Mouse (Mus musculus): ENCODE measurements around the gene Zdhhc14. TPM values are rescaled to one million over a fixed set of nuclear protein-coding genes. Genes with fewer than 3 reads are reported as not detected.

Zdhhc14 gene
- polyA plus RNA-seq, 1 experiment from 2014 or later: 1.4 TPM

DNA sequence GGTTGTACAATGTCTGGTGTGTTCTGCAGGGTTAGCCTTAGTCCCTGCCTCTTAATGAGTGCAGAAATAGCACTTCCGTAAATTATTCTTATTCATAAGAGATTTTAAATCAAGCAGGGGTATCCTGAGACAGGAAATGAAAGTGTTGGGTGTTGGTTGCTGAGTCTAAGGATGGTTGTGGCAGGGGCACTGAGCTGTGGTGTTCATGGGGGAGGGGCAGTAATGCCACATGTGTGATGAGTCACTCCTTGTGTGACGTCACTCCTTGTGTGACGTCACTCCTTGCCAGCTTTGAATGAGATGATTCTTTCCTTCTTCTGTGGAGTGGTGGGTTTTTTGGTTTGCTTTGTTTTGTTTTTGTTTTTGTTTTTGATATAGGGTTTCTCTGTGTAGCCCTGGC is 134.0 kb downstream of the Zdhhc14 start:
- ATAC-seq: no peak
- H3K36me3 ChIP-seq (ENCODE audit: control insufficient read depth, insufficient read depth): no peaks in the 10 kb centered on the region
- H3K4me1 ChIP-seq (replicated peaks; ENCODE audit: control insufficient read depth, insufficient read depth, low read length): no peaks in the 10 kb centered on the region
- H3K4me2 ChIP-seq (replicated peaks; ENCODE audit: low read depth): no peak overlapping the region
- 69% methylated on average over 3 of the region's 3 CpGs for WGBS
- no peaks in the 10 kb centered on the region for H3K9me3 ChIP-seq (ENCODE audit: control insufficient read depth)
- H3K27me3 ChIP-seq (replicated peaks; ENCODE audit: control insufficient read depth, insufficient read depth, low read length): no peaks in the 10 kb centered on the region
- H3K9ac ChIP-seq (ENCODE audit: low read depth, low read length): no peak overlapping the region
- TF ChIP-seq CTCF (IDR thresholded peaks at IDR 0.05; ENCODE audit: low read depth): no peak
- H3K4me3 ChIP-seq (ENCODE audit: low read depth, low read length): no peak overlapping the region
- no peak overlapping the region for H3K27ac ChIP-seq (ENCODE audit: low read depth, low read length)

DNA sequence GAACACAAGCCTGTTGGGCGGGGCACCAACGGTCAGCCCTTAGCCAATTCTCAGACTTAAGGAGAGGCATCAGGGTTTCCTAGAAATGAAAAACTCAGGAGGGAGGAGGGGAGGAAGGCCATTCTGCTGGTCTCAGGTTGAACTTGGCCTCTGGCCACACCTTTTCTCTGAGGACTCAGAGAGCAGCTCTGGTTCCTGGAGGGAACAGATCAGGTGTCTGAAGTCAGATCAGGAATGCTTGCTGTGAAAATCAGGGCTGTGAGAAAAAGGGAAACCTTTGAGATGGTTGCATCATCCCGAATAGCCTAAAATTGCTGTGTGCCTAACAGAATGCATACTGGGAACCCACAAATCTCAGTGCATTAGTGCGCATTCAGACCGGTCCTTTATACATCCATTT is 135.3 kb downstream of the Zdhhc14 start:
- Histone ChIP-seq H3K9ac (ENCODE audit: low read depth, low read length) (no peak overlapping the region), H3K9me3 (ENCODE audit: control insufficient read depth) (no peaks in the 10 kb centered on the region), H3K27ac (ENCODE audit: low read depth, low read length) (no peak overlapping the region), H3K4me3 (ENCODE audit: low read depth, low read length) (no peak overlapping the region), H3K4me2 (replicated peaks; ENCODE audit: low read depth) (no peak overlapping the region), H3K27me3 (replicated peaks; ENCODE audit: control insufficient read depth, insufficient read depth, low read length) (no peaks in the 10 kb centered on the region), H3K36me3 (ENCODE audit: control insufficient read depth, insufficient read depth) (no peaks in the 10 kb centered on the region), H3K4me1 (replicated peaks; ENCODE audit: control insufficient read depth, insufficient read depth, low read length) (no peaks in the 10 kb centered on the region)
- WGBS: 90% methylated on average over 5 of the region's 5 CpGs
- no peak for ATAC-seq
- no peak for TF ChIP-seq CTCF (IDR thresholded peaks at IDR 0.05; ENCODE audit: low read depth)

GRCm38 (mm10) chr17:5629651-5630050 is 137.3 kb downstream of the Zdhhc14 start:
- Histone ChIP-seq H3K9me3 (ENCODE audit: control insufficient read depth) (no peaks in the 10 kb centered on the region), H3K4me1 (replicated peaks; ENCODE audit: control insufficient read depth, insufficient read depth, low read length) (no peaks in the 10 kb centered on the region), H3K27me3 (replicated peaks; ENCODE audit: control insufficient read depth, insufficient read depth, low read length) (no peaks in the 10 kb centered on the region), H3K27ac (ENCODE audit: low read depth, low read length) (no peak overlapping the region), H3K4me3 (ENCODE audit: low read depth, low read length) (no peak overlapping the region), H3K36me3 (ENCODE audit: control insufficient read depth, insufficient read depth) (no peaks in the 10 kb centered on the region), H3K4me2 (replicated peaks; ENCODE audit: low read depth) (no peak overlapping the region), H3K9ac (ENCODE audit: low read depth, low read length) (no peak overlapping the region)
- ATAC-seq: no peak
- TF ChIP-seq CTCF (IDR thresholded peaks at IDR 0.05; ENCODE audit: low read depth): no peak
- 52% methylated on average over 4 of the region's 4 CpGs for WGBS

DNA sequence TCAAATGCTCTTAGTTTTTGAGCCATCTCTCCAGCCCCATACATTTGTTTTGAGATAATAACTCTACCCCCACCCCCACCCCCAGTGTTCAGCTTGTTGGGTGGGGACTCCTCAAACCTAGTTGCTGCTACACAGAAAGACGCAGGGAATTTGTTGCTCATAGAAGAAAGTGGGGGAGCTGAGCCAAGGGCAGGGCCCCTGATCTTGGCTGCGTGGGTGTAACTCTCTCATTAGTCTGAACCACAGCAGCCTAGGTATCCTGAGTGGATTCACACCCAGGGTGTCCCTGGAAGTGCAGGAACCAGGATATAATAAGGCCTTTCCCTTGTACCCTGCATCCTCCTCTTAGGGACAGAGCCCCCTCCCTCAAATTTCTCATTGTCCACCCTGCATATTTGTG is 142.9 kb downstream of the Zdhhc14 start:
- H3K36me3 ChIP-seq (ENCODE audit: control insufficient read depth, insufficient read depth): no peaks in the 10 kb centered on the region
- H3K9ac ChIP-seq (ENCODE audit: low read depth, low read length): no peak overlapping the region
- H3K4me2 ChIP-seq (replicated peaks; ENCODE audit: low read depth): no peak overlapping the region
- no peaks in the 10 kb centered on the region for H3K4me1 ChIP-seq (replicated peaks; ENCODE audit: control insufficient read depth, insufficient read depth, low read length)
- no peak for ATAC-seq
- 81% methylated on average over 2 of the region's 2 CpGs for WGBS
- no peaks in the 10 kb centered on the region for H3K9me3 ChIP-seq (ENCODE audit: control insufficient read depth)
- H3K27ac ChIP-seq (ENCODE audit: low read depth, low read length): no peak overlapping the region
- H3K4me3 ChIP-seq (ENCODE audit: low read depth, low read length): no peak overlapping the region
- no peaks in the 10 kb centered on the region for H3K27me3 ChIP-seq (replicated peaks; ENCODE audit: control insufficient read depth, insufficient read depth, low read length)
- TF ChIP-seq CTCF (IDR thresholded peaks at IDR 0.05; ENCODE audit: low read depth): no peak

DNA sequence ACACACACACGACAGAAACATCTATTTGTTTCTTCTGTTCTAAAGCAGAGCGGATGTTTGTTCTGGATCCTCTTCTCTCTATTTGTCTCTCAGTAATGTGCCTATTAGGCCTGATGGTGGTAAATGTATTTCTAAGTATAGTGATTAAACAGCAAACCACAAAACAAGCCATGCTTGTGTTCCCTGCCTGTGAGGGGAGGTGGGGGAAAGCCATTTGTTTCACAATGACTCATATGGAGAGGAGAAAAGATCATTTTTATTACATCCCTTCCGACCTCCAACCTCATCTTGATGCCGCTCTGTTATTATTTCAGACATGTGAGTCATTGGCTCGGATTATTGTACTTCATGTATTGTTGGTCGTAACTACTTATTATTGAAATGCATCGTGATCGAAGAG is 149.1 kb downstream of the Zdhhc14 start:
- 82% methylated on average over 8 of the region's 8 CpGs for WGBS

GRCm38 (mm10) chr17:5642918-5643721 is 150.8 kb downstream of the Zdhhc14 start:
- 61% methylated on average over 15 of the region's 15 CpGs for WGBS
- TF ChIP-seq CTCF (IDR thresholded peaks at IDR 0.05; ENCODE audit: low read depth): no peak
- H3K4me2 ChIP-seq (replicated peaks; ENCODE audit: low read depth): no peak overlapping the region
- H3K27me3 ChIP-seq (replicated peaks; ENCODE audit: control insufficient read depth, insufficient read depth, low read length): no peaks in the 10 kb centered on the region; the same call in 1 of the 2 replicates
- H3K36me3 ChIP-seq (ENCODE audit: control insufficient read depth, insufficient read depth): no peaks in the 10 kb centered on the region
- H3K27ac ChIP-seq (ENCODE audit: low read depth, low read length): no peak overlapping the region
- H3K4me3 ChIP-seq (ENCODE audit: low read depth, low read length): no peak overlapping the region
- ATAC-seq: no peak
- H3K9me3 ChIP-seq (ENCODE audit: control insufficient read depth): no peaks in the 10 kb centered on the region
- no peaks in the 10 kb centered on the region for H3K4me1 ChIP-seq (replicated peaks; ENCODE audit: control insufficient read depth, insufficient read depth, low read length)
- H3K9ac ChIP-seq (ENCODE audit: low read depth, low read length): no peak overlapping the region

More for the DNA sequence above, 149.1 kb downstream of the Zdhhc14 start:
- Histone ChIP-seq H3K4me1 (replicated peaks; ENCODE audit: control insufficient read depth, insufficient read depth, low read length) (no peaks in the 10 kb centered on the region), H3K9me3 (ENCODE audit: control insufficient read depth) (no peaks in the 10 kb centered on the region), H3K4me3 (ENCODE audit: low read depth, low read length) (no peak overlapping the region), H3K27me3 (replicated peaks; ENCODE audit: control insufficient read depth, insufficient read depth, low read length) (no peaks in the 10 kb centered on the region), H3K27ac (ENCODE audit: low read depth, low read length) (no peak overlapping the region), H3K36me3 (ENCODE audit: control insufficient read depth, insufficient read depth) (no peaks in the 10 kb centered on the region), H3K9ac (ENCODE audit: low read depth, low read length) (no peak overlapping the region), H3K4me2 (replicated peaks; ENCODE audit: low read depth) (no peak overlapping the region)
- no peak for ATAC-seq
- TF ChIP-seq CTCF (IDR thresholded peaks at IDR 0.05; ENCODE audit: low read depth): no peak
